Mouse (Mus musculus): ENCODE data around the gene Crtc1.

GRCm38 (mm10) chr8:70443326-70443725, 3.9 kb upstream of the Crtc1 start:
- TF ChIP-seq TCF12 (IDR thresholded peaks at IDR 0.05; ENCODE audit: insufficient read depth, poor library complexity, severe bottlenecking) = no peak
- no peak for TF ChIP-seq POLR2A (IDR thresholded peaks at IDR 0.05; ENCODE audit: insufficient read length, low read depth)
- no peak for TF ChIP-seq MAX (IDR thresholded peaks at IDR 0.05; ENCODE audit: low read depth)
- no peak for TF ChIP-seq REST (IDR thresholded peaks at IDR 0.05; ENCODE audit: insufficient read depth, insufficient read length)
- TF ChIP-seq MYOG (IDR thresholded peaks at IDR 0.05; ENCODE audit: control insufficient read depth in 1 of 3, insufficient read depth in 1 of 3, insufficient read length in 2 of 3, low read depth in 2 of 3) = no peak
- no peak for TF ChIP-seq TCF3 (IDR thresholded peaks at IDR 0.05; ENCODE audit: insufficient read length, low read depth)
- TF ChIP-seq POLR2AphosphoS2 (IDR thresholded peaks at IDR 0.05; ENCODE audit: insufficient read length, low read depth) = no peak
- TF ChIP-seq CEBPB (IDR thresholded peaks at IDR 0.05; ENCODE audit: insufficient read depth, poor library complexity, severe bottlenecking) = no peak
